Mouse (Mus musculus) gastrocnemius, postnatal 25 days (tissue): ENCODE data around the gene Ino80e. TPM values are rescaled to one million over a fixed set of nuclear protein-coding genes. Genes with fewer than 3 reads are reported as not detected.
"Not testable (repeated sequence)": the region's sequence is repeated elsewhere in the genome, so short reads cannot be mapped to it uniquely, and the experiment has no call there.

Experiments
- DNase-seq: peaks from one replicate; pipeline ENCODE4 v3.0.0; 2022
- long read RNA-seq, 2 experiments: library from polyadenylated mRNA; stranded (forward); transcript quantifications; one replicate each; pipeline ENCODE4 v2.0.0; 2021
- total RNA-seq, 2 experiments: library from RNA; stranded (reverse); gene quantifications; 1 replicate in 1 of 2; 2 replicates in 1 of 2; pipeline ENCODE4 v1.2.3; 2021

Gene Ino80e
- total RNA-seq = 10 to 100 TPM; 11.2 to 11.8 TPM
- long read RNA-seq, experiment 1, transcript Ino80e-203 (7 exons, 1,973 nt) = major isoform, 6 of 9 reads
- long read RNA-seq, experiment 1, partial matches to known transcripts = 1 of 9 reads
- long read RNA-seq, experiment 1, other reads (novel, unspliced or antisense) = 2 of 9 reads
- long read RNA-seq, experiment 2, transcript Ino80e-203 (7 exons, 1,973 nt) = major isoform, 9 of 18 reads
- long read RNA-seq, experiment 2, partial matches to known transcripts = 1 of 18 reads
- long read RNA-seq, experiment 2, other reads (novel, unspliced or antisense) = 5 of 18 reads

DNA sequence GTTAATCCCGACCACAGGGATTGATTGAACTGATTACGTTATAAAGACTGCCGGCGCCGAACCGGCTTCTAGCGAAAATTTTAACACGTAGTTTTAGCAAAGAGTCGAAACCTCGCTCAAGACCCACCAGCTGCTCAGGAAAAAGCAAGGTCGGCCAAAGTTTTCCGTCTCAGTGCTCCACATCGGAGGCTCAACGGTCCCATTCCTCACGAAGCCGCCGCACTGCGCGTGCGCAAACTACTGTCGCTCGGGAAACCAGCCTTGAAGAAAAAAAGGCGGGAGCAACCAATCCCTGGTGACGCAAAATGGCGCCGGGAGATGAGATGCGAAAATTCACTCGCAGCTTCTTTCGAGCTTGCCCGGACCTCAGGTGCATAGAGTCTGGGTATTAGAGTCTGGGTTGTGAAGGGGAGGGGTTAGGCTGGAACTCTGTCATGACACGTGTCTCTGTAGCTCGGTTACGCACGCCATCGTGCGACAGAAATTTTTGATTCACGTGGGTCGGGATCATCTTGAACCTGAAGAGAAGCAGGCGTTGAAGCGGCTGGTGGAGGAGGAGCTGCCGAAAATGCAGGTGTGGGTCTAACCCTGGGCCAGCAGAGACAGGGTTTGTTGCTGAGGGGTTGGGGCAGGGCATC is at the start of gene Ino80e:
Gene Ino80e (minus strand): TSS at position 231 of the 638 bp plus-strand sequence.
- peak; percentile 87 for DNase-seq

DNA sequence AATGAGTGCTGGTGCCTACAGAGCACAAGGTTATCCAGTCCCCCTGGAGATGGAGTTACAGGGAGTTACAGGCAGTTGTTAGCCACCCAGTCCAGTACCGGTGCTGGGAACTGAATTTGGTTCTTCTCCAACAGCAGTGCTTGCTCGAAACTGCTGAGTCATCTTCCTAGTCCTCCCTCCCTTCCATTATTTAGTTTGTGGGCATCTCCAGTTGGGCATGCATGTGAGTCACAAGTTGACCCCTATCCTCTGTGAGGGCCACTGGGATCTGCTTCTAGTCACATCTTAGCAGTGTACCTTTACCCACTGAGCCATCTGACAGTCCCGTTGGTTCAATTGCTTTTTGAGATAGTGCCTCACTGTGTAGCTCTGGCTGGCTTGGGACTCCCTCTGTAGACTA is 43.4 kb upstream of the Ino80e start:
- no peak for DNase-seq

DNA sequence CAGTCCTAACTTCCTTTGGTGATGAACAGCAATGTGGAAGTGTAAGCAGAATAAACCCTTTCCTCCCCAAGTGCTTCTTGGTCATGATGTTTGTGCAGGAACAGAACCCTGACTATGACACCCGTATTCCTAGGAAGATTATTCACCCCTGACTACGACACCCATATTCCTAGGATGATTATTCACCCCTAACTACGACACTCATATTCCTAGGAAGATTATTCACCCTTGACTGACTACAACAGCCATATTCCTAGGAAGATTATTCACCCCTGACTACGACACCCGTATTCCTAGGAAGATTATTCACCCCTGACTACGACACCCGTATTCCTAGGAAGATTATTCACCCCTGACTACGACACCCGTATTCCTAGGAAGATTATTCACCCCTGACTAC is 37.6 kb upstream of the Ino80e start:
- DNase-seq = not testable (repeated sequence)

DNA sequence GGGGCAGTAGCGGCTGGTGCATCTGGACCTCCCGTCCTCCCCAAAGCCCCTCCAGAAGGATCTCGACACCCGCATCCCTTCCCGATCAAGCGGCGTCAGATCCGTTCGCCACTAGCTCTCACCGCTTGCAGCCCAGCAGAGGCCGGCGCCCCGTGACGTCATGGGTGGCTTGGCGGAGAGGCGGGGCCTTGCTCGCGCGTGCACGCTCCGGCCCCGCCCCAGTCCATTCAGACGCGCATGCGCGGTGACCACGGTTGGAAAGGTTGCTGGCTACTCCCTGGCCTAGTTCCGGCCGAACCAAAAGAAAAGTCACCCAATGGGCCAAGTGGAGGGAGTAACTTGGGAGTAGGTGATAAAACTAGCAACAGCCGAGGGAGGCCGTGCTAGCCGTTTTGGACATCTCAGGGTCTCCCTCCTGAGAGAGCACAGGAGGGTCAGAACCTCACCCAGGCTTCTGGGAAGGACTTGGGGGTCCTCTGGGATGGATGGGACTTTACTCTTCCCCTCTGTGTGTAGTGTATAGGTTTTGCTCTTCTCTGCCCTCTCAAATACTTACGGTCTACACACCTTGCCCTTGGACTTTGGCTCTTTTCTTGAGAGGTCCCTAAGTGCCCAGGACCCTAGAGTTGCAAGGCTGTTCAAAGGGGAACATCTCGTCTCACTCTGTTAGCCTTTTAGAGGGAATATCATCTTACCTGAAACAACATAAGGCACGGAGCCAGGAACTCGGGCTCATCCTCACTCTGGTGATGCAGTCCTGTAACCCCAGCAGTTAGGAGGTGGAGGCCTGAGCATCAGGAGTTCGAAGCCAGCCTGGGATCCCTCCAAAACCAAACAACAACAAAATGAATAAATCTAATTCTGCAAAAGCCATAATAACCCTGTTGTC is 36.2 kb upstream of the Ino80e start:
- peak; percentile 96 for DNase-seq

GRCm38 (mm10) chr7:126897390-126898101 is 35.4 kb upstream of the Ino80e start:
- no peak for DNase-seq

- DNase-seq = no peak
These were observed 34.7 kb upstream of the Ino80e start for GRCm38 (mm10) chr7:126896912-126897311.

GRCm38 (mm10) chr7:126888852-126889251 is 26.7 kb upstream of the Ino80e start:
- no peak for DNase-seq

GRCm38 (mm10) chr7:126887281-126887680 is 25.1 kb upstream of the Ino80e start:
- DNase-seq = no peak

DNA sequence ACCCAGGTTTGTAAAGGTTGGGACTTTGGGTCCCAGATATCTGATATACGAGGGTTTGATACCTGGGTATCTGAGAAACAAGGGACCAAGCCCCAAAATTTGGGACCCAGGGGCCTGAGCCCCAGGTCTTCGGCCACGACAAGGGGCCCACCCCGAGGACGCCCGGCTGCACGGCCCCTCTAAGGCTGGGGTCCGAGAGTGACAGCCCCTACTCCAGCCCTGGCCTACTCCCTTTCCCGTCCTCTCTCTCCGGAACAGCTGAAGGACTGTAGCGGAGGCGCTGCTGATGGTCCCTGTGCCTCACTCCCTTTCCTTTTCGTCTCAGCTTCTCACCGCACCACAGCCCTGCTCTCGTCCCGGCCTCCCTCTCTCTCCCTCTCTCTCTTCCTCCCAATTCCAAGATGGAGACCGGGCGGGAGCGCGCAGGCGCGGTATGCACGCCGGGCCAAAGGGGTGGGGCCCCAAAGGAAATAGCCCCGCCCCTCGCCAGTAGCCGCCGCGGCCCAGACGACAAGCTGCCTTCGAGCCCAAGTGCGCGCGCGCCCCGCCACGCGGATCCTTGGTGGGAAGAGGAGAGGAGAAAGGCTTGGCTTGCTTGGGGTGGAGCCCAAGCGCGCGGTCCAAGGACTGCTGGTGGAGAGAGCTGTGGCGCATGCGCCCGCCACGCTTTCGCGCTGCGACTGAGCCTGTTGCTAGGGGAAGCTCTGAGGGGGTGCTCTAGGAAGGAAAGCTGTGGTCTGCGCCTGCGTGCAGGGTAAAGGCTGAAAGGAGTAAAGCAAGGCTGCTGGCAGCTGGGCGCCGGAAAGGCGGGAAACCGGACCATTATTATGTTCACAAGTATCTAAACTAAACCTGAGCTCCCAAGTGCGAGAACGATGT is 22.3 kb upstream of the Ino80e start, which contains the start of gene Taok2:
Gene Taok2 (minus strand): TSS at position 418 of the 879 bp plus-strand sequence.
- peak; percentile 98 for DNase-seq

DNA sequence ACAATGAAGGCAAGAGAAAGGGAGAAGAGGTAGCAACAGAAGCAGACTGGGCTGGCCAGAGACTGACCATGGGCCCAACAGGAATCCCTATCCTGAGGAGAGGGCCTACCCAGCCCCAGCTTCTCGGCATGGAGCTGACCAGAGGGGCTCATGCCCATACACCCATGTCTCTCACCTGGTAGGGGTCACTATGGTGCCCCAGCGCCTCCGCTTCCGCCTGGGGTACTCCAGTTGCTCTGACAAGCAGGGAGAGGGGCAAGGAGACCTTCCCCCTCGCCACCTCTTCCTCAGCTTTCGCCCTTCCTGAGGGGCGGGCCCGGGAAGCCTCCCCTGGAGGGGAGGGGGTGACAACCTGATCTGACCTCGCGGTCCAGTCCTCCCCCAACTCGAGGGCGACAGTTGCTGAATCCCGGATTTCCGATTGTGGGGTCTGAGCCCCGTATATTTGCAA is 21.6 kb upstream of the Ino80e start:
- DNase-seq = peak; percentile 37

- DNase-seq = no peak
These were observed 18.9 kb upstream of the Ino80e start for GRCm38 (mm10) chr7:126881040-126881439.

DNA sequence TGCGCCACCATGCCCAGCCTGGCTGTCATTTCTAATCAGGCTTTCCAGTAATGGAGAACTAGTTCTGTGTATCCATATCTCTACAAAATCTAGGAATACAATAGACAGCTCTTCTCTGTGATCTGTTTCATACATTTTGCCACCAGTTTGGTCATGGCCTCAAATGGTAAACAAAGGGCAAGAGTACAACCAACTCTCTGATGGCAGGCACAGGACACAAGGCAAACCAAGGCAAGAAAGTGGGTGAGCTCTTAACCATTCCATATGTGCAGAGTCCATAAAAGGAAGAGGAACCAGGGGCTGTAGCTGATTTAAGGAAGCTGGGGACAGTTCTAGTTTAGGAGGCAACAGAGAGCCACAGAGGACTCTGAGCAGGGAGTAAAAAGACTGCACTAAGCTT is 15.1 kb upstream of the Ino80e start:
- no peak for DNase-seq

DNA sequence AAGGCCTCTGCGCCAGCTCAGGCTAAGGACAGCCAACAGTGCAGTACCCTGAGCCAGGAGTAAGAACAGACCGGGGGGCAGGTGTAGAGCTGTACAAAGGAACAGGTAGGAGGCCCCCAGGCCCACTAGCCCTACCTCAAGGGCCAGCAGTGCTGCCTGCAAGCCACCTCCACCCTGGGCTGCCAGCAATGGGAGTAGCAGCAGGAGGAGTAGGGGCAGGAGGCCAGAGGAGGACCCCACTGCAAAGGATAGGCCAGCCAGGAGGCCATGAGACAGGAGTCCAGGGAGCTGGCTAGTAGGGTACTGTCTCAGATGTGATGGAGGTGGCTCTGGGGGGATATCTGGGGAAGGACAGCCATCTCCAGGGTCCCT is 8.3 kb upstream of the Ino80e start:
- no peak for DNase-seq

- DNase-seq = no peak
These were observed 7.8 kb upstream of the Ino80e start for GRCm38 (mm10) chr7:126869780-126870519.

DNA sequence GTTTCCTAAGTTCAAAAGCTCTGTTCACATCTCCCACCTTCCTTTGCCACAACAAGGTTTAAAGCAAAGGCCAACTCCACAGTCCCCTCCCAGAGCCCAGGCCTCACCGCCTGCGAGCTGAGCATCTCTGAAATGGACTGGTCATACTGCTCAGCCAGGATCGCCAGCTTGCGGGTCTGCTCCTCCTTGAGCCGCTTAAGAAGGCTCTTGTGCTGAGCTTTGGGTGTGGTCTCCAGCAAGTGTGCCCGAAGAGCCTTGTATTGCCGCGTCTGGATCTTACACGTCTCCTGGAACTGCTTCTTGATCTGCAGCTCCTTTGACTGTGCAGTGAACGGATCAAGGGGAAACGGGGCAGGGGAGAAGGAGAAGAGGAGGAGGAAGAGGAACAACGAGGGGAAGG is 5.8 kb upstream of the Ino80e start:
- DNase-seq = no peak

GRCm38 (mm10) chr7:126867534-126867933 is 5.4 kb upstream of the Ino80e start:
- no peak for DNase-seq

- no peak for DNase-seq
These were observed 1.6 kb upstream of the Ino80e start for GRCm38 (mm10) chr7:126863791-126864190.

DNA sequence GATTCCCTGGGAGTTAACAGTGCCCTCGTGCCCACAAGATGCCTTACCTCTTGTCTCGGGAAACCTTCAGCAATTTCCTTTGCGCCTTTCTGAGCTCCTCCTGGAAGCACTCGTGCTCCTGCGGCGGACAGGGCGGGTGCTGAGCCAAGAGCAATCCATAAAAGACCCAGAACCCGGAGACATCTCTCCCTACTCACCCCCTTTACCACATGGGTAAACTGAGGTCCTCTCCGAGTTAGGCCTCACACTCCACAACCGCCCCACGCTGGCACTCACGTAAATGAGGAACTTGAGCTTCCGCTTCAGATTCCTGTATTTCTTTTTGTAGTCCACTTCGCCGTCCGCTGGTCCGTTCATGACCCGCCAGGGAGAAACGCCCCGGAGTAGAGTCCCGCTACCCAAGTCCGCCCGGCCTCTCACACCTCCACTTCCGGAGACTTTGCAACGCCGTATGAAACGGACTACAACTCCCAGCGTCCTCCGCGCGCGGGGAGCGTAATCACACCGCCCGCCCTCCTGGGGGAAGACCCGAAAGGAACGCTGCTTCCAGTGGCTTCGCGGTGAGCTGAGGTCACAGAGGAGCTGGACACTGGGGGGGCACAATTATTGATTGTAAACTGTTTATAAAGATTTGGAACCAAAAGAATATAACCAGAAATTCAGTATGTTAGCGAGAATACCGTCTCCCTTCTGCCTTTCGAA is 597 bp downstream of the Ino80e start, which contains the start of gene Hirip3:
Gene Hirip3 (plus strand): TSS at position 544 of the 702 bp plus-strand sequence.
- DNase-seq = peak; percentile 93

- DNase-seq = no peak
These were observed 1.2 kb downstream of the Ino80e start for GRCm38 (mm10) chr7:126860987-126861386.
